Mouse (Mus musculus) urinary bladder, postnatal 25 days (tissue): ENCODE data around the gene Aatk.
A peak's percentile ranks its signal among the peaks of the same experiment; 100 is the strongest.

Experiments used
- DNase-seq: peaks from one replicate; pipeline ENCODE4 v3.0.0; 2022; ENCODE audit warnings: low spot score

The Aatk gene

DNA sequence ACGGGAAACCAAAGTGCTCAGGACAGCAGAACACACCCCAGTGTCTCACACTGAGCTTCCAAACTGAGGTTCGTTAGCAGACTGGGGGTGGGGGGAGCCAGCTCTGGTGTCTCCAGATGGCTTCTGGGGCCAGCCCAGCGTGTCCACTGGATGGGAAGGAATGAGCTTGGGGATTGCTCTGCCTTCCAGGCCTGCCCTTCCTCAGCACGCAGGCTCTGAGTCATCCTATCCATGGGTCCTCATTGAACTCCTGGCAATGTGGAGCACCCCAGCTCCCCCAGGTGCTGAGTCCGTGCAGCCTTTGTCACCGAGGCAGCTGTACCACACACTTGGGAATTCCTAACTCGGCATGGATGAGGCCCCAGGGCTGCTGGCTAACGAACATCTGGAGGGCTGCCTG lies 24.8 kb downstream of the Aatk start:
- no peak for DNase-seq

DNA sequence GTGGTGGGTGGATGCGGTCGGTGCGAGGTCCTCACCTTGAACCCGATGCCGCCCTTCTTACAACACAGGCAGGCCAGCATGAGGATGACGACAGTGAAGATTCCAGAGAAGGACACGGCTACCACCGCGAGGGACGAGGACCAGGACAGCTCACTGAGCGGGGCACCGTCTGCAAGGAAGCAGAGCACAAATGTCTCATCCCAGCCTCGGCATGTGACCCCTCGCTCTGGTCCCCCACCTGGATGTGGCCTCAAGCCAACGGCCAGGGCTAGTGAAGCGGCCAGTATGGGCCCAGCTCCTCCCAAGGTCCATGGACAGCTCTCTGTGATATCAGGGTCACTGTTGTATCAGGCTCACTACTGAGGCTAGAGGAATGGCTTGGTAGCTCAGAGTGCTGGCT lies 25.6 kb downstream of the Aatk start:
- DNase-seq: no peak

DNA sequence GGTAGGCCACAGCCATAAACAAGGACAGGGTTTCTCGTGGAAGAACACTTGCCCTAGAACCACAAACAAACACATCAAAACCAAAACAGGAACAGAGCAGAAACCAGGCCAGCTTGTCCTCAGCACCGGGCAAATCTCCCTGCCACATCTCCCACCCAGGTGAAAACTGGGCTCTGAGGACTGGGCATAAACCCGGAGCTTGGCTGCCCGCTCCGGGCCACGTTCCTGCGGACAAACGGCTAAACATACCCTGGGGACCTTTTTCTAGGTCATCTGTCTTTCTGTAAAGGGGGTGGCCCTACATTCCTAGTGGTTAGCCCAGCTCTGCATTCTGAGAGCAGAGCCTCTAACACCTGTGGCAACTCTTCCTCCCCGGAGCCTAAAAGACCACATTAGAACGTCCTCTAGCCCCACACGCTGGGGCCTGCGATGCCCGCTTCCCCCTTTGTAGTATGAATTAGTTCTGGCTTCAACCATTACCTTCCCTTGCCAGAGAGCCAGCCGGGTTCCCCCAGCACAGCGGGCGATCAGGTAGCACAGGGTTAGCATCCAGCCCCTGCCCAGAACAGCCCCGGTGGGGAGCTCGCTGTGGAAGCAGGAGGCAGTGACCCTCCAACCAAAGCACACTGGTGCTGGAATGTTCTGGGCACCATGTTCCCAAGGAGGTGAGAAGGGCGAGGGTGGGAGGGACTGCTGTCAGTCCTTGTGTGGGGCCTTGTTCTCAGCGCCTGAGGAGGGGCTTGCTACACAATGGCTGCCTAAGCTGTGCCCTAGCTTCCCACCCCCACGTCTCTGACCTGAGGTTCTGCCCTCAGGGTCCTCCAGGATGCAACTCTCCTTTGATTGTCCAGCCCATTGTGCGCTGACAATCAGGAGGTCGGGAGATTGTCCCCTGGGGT lies 27.2 kb downstream of the Aatk start:
- no peak for DNase-seq

DNA sequence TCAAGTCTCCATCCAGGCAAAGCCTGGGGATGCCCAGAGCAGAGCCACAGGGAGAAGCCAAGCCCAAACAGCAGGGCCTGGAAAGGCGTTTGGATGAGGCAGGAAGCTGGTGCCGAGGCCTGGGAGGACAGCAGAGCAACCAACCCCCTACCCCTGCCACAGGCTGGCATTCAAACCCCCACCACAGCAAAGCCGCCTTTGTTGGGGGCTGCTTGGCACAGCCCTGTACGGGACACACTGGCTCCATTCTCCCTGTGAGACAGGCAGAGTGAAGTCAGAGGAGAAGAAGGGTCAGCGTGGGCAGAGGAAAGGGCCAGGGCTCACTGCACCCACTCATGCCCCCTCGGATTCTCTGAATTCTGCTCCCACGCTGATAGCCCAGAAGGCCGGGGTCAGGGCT lies 30.0 kb downstream of the Aatk start:
- DNase-seq: no peak

DNA sequence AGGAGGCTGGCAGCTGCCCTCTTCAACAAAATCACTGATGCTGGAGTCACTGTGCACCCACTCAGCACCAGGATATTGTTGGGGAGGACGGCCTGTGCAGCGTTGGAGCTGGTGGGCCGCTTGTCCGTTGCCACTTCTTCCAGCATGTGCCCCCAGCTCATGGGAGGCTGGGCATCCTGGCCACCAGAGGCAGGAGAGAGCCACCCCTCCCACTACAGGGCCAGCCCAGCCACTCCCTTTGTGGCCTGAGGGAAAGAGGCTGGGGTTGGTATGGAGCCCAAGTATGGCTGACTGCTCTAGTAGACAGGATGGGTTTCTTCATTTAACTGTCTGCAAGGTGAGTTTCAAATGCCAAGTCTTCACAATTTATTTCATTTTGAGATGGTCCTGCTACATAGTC lies 32.2 kb downstream of the Aatk start:
- no peak for DNase-seq

DNA sequence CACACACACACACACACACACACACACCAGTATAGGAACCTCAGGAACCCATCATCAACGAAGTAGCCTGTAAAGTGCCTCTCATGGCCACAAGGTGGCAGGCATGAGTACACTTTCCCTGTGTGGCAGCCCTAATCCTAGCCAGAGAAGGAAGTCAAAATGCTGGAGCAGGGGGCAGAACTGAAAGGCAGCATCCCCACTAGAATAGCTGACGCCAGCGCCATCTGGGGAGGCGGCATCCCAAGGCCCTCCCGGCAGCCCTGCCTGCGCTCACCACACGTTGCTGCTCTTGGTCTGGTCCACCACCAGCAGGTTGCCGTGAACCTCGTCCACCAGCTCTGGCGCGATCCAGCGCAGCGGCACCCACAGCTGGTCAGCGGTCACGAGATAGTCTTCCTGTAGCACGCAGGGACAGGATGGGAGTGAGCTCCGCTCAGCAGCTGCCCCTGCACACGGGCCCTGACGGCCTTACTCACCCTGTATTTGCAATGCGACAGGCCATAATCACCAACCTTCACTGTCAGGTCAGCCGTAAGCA lies 33.7 kb downstream of the Aatk start:
- DNase-seq: peak; percentile 76

DNA sequence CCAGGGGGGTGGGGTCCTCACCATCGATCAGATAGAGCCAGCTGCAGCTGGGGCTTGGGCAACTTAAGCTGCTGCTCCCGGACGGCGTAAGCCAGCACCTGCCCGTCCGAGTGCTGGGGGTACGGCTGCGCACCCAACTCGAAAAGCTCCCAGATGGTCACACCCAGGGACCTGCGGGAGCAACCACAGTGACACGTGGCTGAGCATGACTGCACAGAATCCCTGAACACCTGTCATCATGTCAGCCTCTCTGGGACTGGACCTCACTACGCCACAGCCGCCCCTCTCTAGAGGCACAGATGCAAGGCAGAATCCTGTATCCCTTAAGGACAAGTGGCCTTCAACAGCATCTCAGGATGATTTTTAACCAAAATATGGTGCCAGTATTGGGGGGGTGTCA lies 34.3 kb downstream of the Aatk start:
- no peak for DNase-seq

DNA sequence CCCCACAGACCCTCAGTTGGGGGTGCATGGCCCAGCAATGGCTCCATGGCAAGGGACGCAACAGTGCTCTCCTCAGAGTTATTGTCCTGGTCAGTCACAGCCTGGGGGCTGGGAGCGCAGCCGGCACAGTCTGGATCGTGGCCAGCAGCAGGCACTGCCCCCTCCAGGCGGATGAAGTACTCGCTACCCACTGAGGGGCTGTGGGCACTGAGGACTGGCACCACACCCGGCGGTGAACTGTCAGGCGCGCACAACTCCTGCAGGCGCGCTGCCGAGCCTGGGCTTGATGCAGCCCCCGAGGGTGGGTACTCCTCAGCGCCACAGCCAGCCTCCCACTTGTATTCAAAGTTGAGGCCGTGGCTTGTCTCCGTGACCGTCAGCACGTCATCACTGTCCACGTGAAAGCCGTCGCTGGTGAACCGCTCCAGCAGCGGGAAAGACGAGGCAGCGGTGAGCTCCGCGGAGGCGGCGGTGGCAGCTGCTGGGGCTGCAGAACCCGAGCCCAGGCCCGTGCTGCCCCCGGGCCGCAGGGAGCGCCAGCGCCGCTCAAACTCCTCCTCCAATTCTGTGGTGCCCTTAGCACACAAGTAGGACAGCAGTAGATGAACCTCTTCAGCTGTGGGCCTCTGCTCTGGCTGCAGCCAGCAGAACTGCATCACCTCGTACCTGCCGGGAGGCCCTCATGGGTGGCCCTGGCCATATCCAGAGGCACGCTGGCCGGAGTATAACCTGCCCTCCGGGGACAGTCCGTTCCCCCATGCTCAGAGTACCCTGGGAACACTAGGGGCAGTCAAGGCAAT lies 35.0 kb downstream of the Aatk start:
- no peak for DNase-seq

DNA sequence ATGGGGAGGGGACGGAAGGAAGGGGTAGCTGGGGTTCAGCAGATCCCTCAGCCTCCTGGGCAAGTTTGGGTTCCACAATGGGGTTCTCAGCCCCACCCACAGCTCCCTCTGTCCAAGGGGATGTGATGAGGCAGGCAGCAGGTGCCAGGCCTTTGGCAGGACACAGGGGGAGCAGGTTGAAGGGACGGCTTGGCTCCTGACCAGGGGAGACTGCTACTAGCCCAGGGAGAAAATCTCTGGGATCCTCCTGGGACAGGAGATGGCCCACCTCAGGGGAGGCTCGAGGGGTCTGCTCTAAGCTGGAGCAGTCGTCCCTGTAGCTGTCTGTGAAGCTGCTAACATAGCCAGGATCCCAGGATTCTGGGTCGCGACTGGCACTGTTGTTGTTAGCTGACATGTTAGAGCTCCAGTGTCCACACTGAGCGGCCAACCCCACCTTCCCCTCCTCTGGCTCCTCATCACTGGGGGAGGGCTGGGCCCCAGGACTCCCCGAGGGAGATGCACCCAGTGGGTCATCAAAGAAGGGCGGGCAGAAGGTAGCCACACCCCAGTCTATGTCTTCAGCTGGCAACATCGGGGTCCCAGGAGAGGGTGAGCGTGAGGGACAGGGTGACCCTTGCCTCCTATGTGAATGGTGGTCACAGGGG lies 35.7 kb downstream of the Aatk start:
- DNase-seq: no peak

DNA sequence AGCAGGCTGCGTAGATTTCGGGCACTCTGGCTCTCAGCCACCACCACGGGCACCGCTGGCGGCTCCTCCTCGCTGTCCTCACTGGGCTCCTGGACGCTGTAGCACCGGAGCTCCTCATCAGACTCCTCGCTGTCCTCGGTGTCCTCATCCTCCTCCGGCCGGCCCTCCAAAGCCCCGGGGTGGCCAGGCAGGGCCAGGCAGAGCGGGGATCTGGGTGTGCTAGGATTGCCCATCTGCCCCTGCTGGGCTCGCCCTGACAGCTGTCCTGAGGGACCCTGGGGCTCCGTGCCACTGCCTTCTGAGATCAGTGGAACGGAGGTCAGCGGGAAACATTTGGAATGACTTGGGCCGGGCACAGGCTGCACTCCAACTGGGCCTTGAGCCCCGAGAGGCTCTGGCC lies 37.0 kb downstream of the Aatk start:
- no peak for DNase-seq

DNA sequence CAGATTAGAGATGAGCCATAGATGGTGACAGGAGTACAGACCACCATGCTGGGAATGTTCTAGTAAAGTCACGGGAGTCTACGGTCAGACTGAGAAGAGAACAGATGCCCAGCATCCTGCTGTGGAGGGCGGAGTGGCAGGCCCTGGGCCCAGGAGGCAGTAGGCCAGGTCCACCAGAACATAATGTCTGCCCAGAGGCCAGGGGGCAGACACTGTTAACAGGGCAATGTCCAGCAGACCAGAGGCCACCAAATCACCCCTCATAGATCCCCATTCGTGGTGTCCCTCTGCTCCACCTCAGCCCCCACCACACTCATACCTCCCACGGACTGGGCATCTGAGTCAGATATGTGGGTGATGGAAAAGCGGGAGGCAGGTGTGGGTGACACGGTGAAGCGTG lies 38.0 kb downstream of the Aatk start:
- DNase-seq: no peak

DNA sequence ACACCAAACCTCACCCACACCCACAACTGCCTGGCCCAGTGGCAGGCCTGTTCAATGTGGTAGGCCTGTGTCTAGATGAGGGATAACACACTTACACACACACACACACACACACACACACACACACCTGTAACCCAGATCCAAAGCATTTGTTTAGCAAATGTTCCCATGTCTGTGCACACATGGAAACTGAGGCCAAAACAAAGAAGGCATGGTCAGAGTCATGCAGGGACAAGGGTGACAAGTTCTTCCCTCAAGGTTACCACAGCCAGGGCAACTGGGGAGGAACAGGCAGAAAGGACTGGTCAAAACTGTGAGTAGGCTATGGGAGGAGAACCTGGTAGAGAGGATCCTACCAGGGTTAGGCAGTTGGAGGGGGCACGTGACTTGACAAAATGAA lies 38.5 kb downstream of the Aatk start:
- no peak for DNase-seq

DNA sequence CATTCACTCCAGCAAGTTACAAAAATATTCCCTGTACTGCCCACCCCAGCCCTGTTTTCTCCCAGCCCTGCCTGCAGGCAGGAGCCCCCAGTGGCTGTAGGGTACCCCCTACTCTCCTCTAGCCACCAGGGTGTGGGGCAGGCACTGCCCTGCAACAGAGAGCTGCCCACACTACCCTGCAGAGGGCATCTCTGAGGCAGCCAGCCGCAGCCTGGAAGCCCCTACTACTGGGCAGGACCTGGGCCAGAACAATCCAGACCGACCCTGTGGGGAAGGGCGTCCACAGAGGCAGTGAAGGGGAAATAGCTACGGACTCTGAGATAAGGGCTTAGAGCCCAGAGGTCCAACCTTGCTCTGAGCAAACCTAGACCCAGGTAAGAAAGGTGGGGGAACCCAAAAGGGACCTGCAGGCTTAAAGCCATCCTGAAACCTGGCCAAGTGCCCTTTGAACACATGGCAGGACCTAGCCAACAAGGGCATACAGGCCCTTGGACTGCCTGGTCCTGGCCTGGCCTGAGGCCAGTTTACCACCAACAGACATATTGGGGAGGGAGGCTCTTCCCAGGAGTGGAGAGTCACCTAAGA lies 39.4 kb downstream of the Aatk start:
- DNase-seq: no peak

DNA sequence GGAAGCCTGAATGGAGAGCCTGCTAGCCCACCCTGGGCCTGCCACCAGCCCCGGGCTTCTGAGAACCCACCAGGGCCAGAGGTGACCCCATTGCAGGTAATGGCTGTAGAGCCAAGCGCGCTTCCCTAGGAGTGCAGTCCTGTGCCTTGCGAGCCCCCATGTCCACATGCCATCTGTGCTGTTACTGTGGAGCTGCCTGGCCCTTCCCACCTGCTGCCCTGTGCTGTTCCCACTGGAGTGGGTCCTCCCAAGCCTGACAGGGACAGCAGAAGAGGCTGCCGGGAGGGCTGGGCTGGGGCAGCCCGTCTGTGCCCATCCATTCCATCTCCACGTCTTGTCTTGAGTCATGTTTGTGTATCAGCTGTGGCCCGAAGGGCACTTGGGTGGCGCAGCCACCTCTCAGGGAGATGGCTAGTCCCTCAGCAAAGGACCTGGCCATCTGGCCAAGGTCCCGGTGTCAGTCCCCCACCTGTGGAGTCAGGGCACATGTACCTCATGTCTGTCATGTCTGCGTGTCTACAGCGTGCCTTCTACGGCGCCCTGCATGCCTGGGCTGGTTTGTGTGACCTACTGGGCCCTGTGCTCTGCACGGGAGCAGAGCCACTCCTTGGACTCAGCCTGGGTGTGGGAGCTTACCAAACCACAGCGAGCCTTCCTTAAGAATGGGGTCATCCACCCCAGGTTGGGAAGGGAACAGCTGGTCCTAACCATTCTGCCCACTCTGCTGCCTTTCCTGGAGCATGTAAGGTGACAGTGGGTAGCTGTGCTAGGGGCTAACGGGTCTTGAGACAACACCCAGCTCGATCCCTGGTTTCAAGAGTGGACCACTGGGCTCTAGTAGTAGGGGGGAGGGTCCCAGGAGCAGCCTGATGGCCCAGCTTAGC lies 41.3 kb downstream of the Aatk start:
- peak; percentile 38 for DNase-seq

DNA sequence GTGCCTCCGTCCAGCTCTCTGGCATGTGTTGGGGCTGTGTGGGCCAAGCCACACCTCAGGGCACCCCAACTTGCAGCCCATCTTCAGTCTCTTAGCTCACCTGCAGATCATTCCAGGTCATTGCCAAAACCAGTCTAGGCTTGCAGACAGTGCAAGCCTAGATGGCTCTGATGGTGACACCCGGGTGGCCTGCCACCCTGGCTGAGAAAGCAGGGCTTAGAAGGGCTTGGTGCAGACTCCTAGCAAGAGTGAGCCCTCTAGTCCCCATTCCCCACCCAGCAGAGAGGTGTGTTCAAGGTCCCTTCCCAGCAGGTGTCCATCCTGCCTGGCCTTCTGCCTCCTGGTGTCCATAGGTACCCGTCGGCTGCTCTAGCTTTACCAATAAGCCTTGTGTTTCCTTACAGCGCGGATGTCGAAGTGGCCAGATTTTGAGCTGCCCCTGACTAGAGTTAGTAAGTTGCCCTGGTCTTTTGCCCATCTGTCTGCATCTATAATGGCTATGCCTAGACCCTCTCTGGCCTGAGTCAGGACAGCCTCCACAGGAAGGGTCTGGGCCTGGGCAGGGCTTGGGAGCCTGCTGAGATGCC lies 44.2 kb downstream of the Aatk start:
- DNase-seq: no peak

DNA sequence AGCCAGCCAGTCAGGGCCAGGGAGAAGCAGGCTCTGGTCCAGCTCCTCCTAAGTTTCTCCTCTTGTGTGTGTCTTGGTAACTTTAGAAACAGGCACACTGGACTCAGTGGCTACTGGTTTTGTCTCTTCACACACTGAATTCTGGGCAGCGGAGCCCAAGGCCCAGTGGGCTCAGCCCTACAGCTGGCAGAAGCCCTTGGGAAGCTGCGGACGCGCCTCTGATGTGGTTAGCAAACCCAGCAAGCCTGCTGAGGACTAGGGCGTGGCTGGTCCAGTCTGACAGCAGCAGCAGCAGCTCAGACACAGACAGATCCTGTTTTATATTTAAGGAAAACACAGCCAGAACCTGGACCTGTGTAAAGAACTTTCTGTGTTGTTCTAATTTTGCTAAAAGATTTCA lies 44.9 kb downstream of the Aatk start:
- no peak for DNase-seq

DNA sequence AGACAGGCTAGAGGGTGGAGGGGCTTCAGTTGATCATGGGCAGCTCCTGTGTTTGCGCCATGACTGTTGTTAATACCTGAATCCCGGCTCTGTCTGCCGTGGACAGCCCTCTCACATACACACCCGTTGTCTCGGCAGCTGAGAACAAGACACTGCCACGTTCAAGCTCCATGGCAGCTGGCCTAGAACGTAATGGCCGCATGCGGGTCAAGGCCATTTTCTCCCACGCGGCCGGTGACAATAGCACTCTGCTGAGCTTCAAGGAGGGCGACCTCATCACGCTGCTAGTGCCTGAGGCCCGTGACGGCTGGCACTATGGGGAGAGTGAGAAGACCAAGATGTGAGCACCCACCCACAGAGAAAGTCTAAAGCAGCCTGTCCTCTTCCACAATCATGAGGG lies 49.6 kb downstream of the Aatk start:
- no peak for DNase-seq

DNA sequence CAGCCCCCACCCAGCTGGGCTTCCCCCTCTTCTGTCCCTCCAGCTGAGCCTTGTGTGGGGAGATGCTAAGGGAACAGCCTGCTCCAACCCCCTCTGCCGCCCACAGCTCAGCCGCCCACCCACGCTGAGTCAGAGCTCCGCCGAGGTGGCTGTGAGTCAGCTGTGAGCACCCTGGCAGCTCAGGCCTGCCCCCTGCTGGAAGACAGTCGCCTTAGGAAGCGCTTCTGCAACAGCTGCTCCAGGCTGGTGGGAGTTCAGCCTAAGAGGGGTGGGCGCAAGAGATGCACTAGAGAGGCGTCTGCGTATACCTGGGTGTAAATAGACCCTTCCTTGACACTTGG lies 55.7 kb downstream of the Aatk start:
- peak; percentile 97 for DNase-seq

DNA sequence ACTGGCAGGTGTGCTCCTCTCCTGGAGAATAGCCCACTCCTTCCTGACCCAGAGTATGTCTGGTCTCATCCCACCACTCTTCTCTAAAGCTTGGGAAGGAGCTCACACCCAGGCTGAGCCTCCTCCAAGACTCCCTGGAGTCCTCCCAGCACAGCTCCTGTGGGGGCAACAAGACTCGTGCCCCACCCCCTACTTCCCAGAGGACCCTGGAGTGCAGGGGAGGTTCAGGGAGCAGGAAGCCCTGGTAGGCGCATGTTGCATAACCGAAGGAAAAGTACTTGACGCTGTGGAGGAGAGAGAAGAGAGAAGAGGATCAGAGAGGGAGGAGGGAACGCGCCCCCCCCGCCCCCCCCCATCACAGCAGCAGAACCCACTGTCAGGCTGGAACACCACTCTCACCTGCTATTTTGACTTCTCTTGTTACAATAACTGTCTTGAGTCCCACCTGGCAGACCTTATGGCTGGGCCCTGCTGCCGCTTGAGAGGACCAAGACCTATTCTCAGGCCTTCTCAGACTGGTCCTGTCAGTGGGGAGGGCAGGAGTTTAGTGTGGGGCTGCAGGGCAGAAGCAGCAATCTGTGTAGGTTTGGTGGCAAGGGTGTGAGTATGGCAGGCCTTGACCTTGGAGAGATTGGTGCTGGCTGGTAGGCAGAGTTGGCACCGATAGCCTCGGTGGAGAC lies 56.2 kb downstream of the Aatk start:
- no peak for DNase-seq

DNA sequence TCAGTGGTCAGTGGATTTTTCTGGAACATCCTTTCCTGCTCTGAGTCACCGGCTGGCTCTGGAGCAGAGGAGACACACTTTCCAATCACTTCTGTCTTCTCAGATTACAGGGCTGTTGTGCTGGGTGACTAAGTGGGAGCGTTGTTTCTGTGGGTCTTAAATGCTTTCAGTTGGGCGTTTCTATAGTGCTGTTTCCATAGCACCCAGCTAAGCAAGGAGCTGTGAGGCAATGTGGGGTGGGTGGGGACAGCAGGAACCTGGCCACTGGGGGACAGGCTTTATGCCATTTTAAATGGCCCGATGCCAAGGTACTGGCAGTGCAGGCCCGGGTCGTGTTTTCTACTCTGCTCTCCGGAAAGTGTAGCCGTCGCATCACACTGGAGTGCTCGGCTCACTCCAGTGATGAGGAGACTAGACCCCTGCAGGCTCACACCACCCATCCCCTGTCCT lies 57.8 kb downstream of the Aatk start:
- DNase-seq: peak; percentile 50
